ENCODE assay signal across 8 mouse cellular contexts in genomic region chr7:127745251-127745651, GRCm38 (mm10). TPM values are rescaled to one million over a fixed set of nuclear protein-coding genes. Genes with fewer than 3 reads are reported as not detected.
DNase-seq lines count a peak whose midpoint lies in the region; ATAC-seq and TF ChIP-seq lines count a peak whose summit lies in the region.

No protein-coding gene starts in this region.

- no peak for TF ChIP-seq POLR2A in kidney, adult 2 months (IDR thresholded peaks at IDR 0.05; ENCODE audit: low read depth, low read length)
- TF ChIP-seq POLR2A in spleen, adult 2 months (IDR thresholded peaks at IDR 0.05; ENCODE audit: low read depth, low read length) = no peak

- peak; percentile 97 for DNase-seq in 3T3-L1 (ENCODE audit: low read depth, low spot score)
- peak; percentile 92 to 93 for DNase-seq in adrenal gland, postnatal 36 days
- peak; percentile 95 to 97 for DNase-seq in heart, adult 18-20 months
- peak; percentile 98 for DNase-seq in kidney, adult 2 months
- peak; percentile 85 to 86 for DNase-seq in spleen, adult 2 months (ENCODE audit: low read depth in 1 of 2, low spot score in 2 of 2)

- H3K4me2 ChIP-seq in embryonic facial prominence, embryonic 13.5 days = peak overlapping the region; percentile 85
- H3K4me2 ChIP-seq in limb, embryonic 12.5 days = peak overlapping the region; percentile 74
- H3K4me2 ChIP-seq in midbrain, embryonic 15.5 days = peak overlapping the region; percentile 71

- peak overlapping the region; percentile 88 for H3K4me3 ChIP-seq in embryonic facial prominence, embryonic 13.5 days
- peak overlapping the region; percentile 87 for H3K4me3 ChIP-seq in kidney, adult 2 months (ENCODE audit: insufficient read depth, low read depth, low read length)
- peak overlapping the region; percentile 92 for H3K4me3 ChIP-seq in limb, embryonic 12.5 days (replicated peaks)
- peak overlapping the region; percentile 94 for H3K4me3 ChIP-seq in midbrain, embryonic 15.5 days
- peak overlapping the region; percentile 87 for H3K4me3 ChIP-seq in spleen, adult 2 months (ENCODE audit: extremely low read depth, insufficient read depth, insufficient read length)

- WGBS in embryonic facial prominence, embryonic 13.5 days = under 1% methylated on average over 19 of the region's 19 CpGs
- WGBS in kidney, adult 2 months = under 1% methylated on average over 19 of the region's 19 CpGs
- under 1% methylated on average over 19 of the region's 19 CpGs for WGBS in limb, embryonic 12.5 days
- WGBS in midbrain, embryonic 15.5 days = under 1% methylated on average over 19 of the region's 19 CpGs
- WGBS in spleen, adult 2 months = under 1% methylated on average over 19 of the region's 19 CpGs

- H3K27me3 ChIP-seq in embryonic facial prominence, embryonic 13.5 days = no peaks in the 10 kb centered on the region
- no peaks in the 10 kb centered on the region for H3K27me3 ChIP-seq in kidney, adult 2 months (replicated peaks; ENCODE audit: control insufficient read depth, insufficient read depth, low read length)
- H3K27me3 ChIP-seq in limb, embryonic 12.5 days = no peaks in the 10 kb centered on the region
- H3K27me3 ChIP-seq in midbrain, embryonic 15.5 days (replicated peaks) = no peaks in the 10 kb centered on the region
- H3K27me3 ChIP-seq in spleen, adult 2 months (ENCODE audit: control insufficient read depth, insufficient read depth, low read length) = no peaks in the 10 kb centered on the region

- peak; percentile 82 for ATAC-seq in embryonic facial prominence, embryonic 13.5 days (ENCODE audit: insufficient number of reproducible peaks, insufficient read depth, low FRiP score, low TSS enrichment, low read depth)
- ATAC-seq in limb, embryonic 12.5 days (ENCODE audit: insufficient number of reproducible peaks, insufficient read depth, low FRiP score, low TSS enrichment, low read depth) = peak; percentile 84
- peak; percentile 92 for ATAC-seq in midbrain, embryonic 15.5 days (replicated peaks)

- peaks cover 26% of the 10 kb centered on the region for H3K4me1 ChIP-seq in embryonic facial prominence, embryonic 13.5 days
- H3K4me1 ChIP-seq in kidney, adult 2 months (ENCODE audit: control insufficient read depth, insufficient read depth, low read length) = peaks cover 3% of the 10 kb centered on the region; the same call in 1 of the 2 replicates
- peaks cover 19% of the 10 kb centered on the region for H3K4me1 ChIP-seq in limb, embryonic 12.5 days (replicated peaks)
- peaks cover 24% of the 10 kb centered on the region for H3K4me1 ChIP-seq in midbrain, embryonic 15.5 days
- H3K4me1 ChIP-seq in spleen, adult 2 months (ENCODE audit: control insufficient read depth, insufficient read depth, insufficient read length) = peaks cover 6% of the 10 kb centered on the region; the same call in 1 of the 2 replicates

- peak overlapping the region; percentile 92 for H3K27ac ChIP-seq in embryonic facial prominence, embryonic 13.5 days
- H3K27ac ChIP-seq in kidney, adult 2 months (ENCODE audit: insufficient read depth, low read depth, low read length) = peak overlapping the region; percentile 77
- H3K27ac ChIP-seq in limb, embryonic 12.5 days = peak overlapping the region; percentile 93
- peak overlapping the region; percentile 92 for H3K27ac ChIP-seq in midbrain, embryonic 15.5 days
- H3K27ac ChIP-seq in spleen, adult 2 months (ENCODE audit: insufficient read depth, low read length) = peak overlapping the region; percentile 87

- 0 out of 2 replicates have a peak, but pooled peaks have one; percentile 0 for TF ChIP-seq CTCF in kidney, adult 2 months (conservative IDR thresholded peaks at IDR 0.05; ENCODE audit: insufficient read depth, insufficient read length, low read depth, low read length)
- TF ChIP-seq CTCF in spleen, adult 2 months (IDR thresholded peaks at IDR 0.05; ENCODE audit: extremely low read depth, insufficient read depth, insufficient read length, insufficient replicate concordance) = no peak

- peaks cover 25% of the 10 kb centered on the region for H3K36me3 ChIP-seq in embryonic facial prominence, embryonic 13.5 days
- no peaks in the 10 kb centered on the region for H3K36me3 ChIP-seq in kidney, adult 2 months (ENCODE audit: control insufficient read depth, insufficient read depth, low read length)
- H3K36me3 ChIP-seq in limb, embryonic 12.5 days = peaks cover 24% of the 10 kb centered on the region
- H3K36me3 ChIP-seq in midbrain, embryonic 15.5 days (replicated peaks) = peaks cover 21% of the 10 kb centered on the region
- H3K36me3 ChIP-seq in spleen, adult 2 months (ENCODE audit: control insufficient read depth, insufficient read depth, low read length) = no peaks in the 10 kb centered on the region; the same call in 1 of the 2 replicates

- H3K9ac ChIP-seq in embryonic facial prominence, embryonic 13.5 days = peak overlapping the region; percentile 93
- peak overlapping the region; percentile 92 for H3K9ac ChIP-seq in limb, embryonic 12.5 days (replicated peaks)
- H3K9ac ChIP-seq in midbrain, embryonic 15.5 days = peak overlapping the region; percentile 52

- H3K9me3 ChIP-seq in embryonic facial prominence, embryonic 13.5 days = no peaks in the 10 kb centered on the region
- H3K9me3 ChIP-seq in limb, embryonic 12.5 days = no peaks in the 10 kb centered on the region
- no peaks in the 10 kb centered on the region for H3K9me3 ChIP-seq in midbrain, embryonic 15.5 days

RNA-seq across cellular contexts. Expression of gene Fbxl19, which starts 0.9 kb away (rescaled TPM):
- total RNA-seq in adrenal gland, postnatal 36 days (2021) = 10 to 100 TPM; 13.1 to 13.7 TPM
- 7.5 and 8.7 TPM in 2 replicates for polyA plus RNA-seq in embryonic facial prominence, embryonic 13.5 days (2015; fragmentation: Nextera tagmentation; extraction: Ambion mirVana)
- total RNA-seq in heart, adult 18-20 months (2021) = 1 to 10 TPM; 3.3 to 4.0 TPM
- polyA plus RNA-seq in kidney, adult 2 months (2012; rRNA removed) = 14.6 and 20.8 TPM in 2 replicates
- 9.0 and 10.5 TPM in 2 replicates for polyA plus RNA-seq in limb, embryonic 12.5 days (2016; fragmentation: Nextera tagmentation; extraction: Ambion mirVana)
- polyA plus RNA-seq in midbrain, embryonic 15.5 days (2015; fragmentation: Nextera tagmentation; extraction: Ambion mirVana) = 10.8 and 12.1 TPM in 2 replicates
- 17.4 and 23.6 TPM in 2 replicates for polyA plus RNA-seq in spleen, adult 2 months (2012; rRNA removed)

RNA-seq across cellular contexts. Expression of gene Ctf2, which starts 13.3 kb away (rescaled TPM):
- not detected for total RNA-seq in adrenal gland, postnatal 36 days (2021)
- 0.60 and 0.69 TPM in 2 replicates for polyA plus RNA-seq in embryonic facial prominence, embryonic 13.5 days (2015; fragmentation: Nextera tagmentation; extraction: Ambion mirVana)
- total RNA-seq in heart, adult 18-20 months (2021) = not detected
- not detected in 2 replicates for polyA plus RNA-seq in kidney, adult 2 months (2012; rRNA removed)
- 0.36 and 0.60 TPM in 2 replicates for polyA plus RNA-seq in limb, embryonic 12.5 days (2016; fragmentation: Nextera tagmentation; extraction: Ambion mirVana)
- polyA plus RNA-seq in midbrain, embryonic 15.5 days (2015; fragmentation: Nextera tagmentation; extraction: Ambion mirVana) = 0.12 and 0.15 TPM in 2 replicates
- not detected in 2 replicates for polyA plus RNA-seq in spleen, adult 2 months (2012; rRNA removed)

RNA-seq across cellular contexts. Expression of gene Orai3, which starts 24.4 kb away (rescaled TPM):
- 10 to 100 TPM; 27.7 to 36.3 TPM for total RNA-seq in adrenal gland, postnatal 36 days (2021)
- polyA plus RNA-seq in embryonic facial prominence, embryonic 13.5 days (2015; fragmentation: Nextera tagmentation; extraction: Ambion mirVana) = 16.4 and 19.0 TPM in 2 replicates
- 10 to 100 TPM; 20.5 to 26.4 TPM for total RNA-seq in heart, adult 18-20 months (2021)
- 28.2 and 34.6 TPM in 2 replicates for polyA plus RNA-seq in kidney, adult 2 months (2012; rRNA removed)
- 15.2 and 15.4 TPM in 2 replicates for polyA plus RNA-seq in limb, embryonic 12.5 days (2016; fragmentation: Nextera tagmentation; extraction: Ambion mirVana)
- 8.1 and 9.8 TPM in 2 replicates for polyA plus RNA-seq in midbrain, embryonic 15.5 days (2015; fragmentation: Nextera tagmentation; extraction: Ambion mirVana)
- 50.3 and 62.9 TPM in 2 replicates for polyA plus RNA-seq in spleen, adult 2 months (2012; rRNA removed)

RNA-seq across cellular contexts. Expression of gene Setd1a, which starts 31.2 kb away (rescaled TPM):
- 10 to 100 TPM; 36.0 TPM for total RNA-seq in adrenal gland, postnatal 36 days (2021)
- polyA plus RNA-seq in embryonic facial prominence, embryonic 13.5 days (2015; fragmentation: Nextera tagmentation; extraction: Ambion mirVana) = 27.0 and 33.2 TPM in 2 replicates
- 10 to 100 TPM; 15.8 to 19.5 TPM for total RNA-seq in heart, adult 18-20 months (2021)
- polyA plus RNA-seq in kidney, adult 2 months (2012; rRNA removed) = 8.8 and 10.9 TPM in 2 replicates
- 24.7 and 25.2 TPM in 2 replicates for polyA plus RNA-seq in limb, embryonic 12.5 days (2016; fragmentation: Nextera tagmentation; extraction: Ambion mirVana)
- 21.5 and 21.6 TPM in 2 replicates for polyA plus RNA-seq in midbrain, embryonic 15.5 days (2015; fragmentation: Nextera tagmentation; extraction: Ambion mirVana)
- 13.9 and 14.9 TPM in 2 replicates for polyA plus RNA-seq in spleen, adult 2 months (2012; rRNA removed)

RNA-seq across cellular contexts. Expression of gene Ctf1, which starts 32.7 kb away (rescaled TPM):
- total RNA-seq in adrenal gland, postnatal 36 days (2021) = 1 to 10 TPM; 3.2 to 4.2 TPM
- 29.8 and 32.6 TPM in 2 replicates for polyA plus RNA-seq in embryonic facial prominence, embryonic 13.5 days (2015; fragmentation: Nextera tagmentation; extraction: Ambion mirVana)
- total RNA-seq in heart, adult 18-20 months (2021) = 1 to 10 TPM; 8.8 to 9.7 TPM
- 19.4 and 20.6 TPM in 2 replicates for polyA plus RNA-seq in kidney, adult 2 months (2012; rRNA removed)
- 29.3 and 30.0 TPM in 2 replicates for polyA plus RNA-seq in limb, embryonic 12.5 days (2016; fragmentation: Nextera tagmentation; extraction: Ambion mirVana)
- 3.7 and 3.8 TPM in 2 replicates for polyA plus RNA-seq in midbrain, embryonic 15.5 days (2015; fragmentation: Nextera tagmentation; extraction: Ambion mirVana)
- 0.91 and 1.4 TPM in 2 replicates for polyA plus RNA-seq in spleen, adult 2 months (2012; rRNA removed)

Comparison
In these comparisons a context has a peak if more than half of its experiments do, and no peak if none do; other contexts are left out.
1. Peak in every context shown above with its lines: DNase-seq, ATAC-seq, H3K4me3 ChIP-seq and H3K27ac ChIP-seq.